Mouse (Mus musculus) forebrain, embryonic 12.5 days (tissue): ENCODE results near the gene Pbrm1. TPM values are rescaled to one million over a fixed set of nuclear protein-coding genes. Genes with fewer than 3 reads are reported as not detected.

Source experiments
- ATAC-seq: fragments of 200-750 bp; cut with Nextera tagmentation; 2 replicates; pipeline ENCODE4 v1.8.0; 2017; ENCODE audit warnings: moderate TSS enrichment; ENCODE audit not compliant: low FRiP score
- H3K27ac ChIP-seq: fragments of 300-500 bp; sonication (generic); 2 replicates; pipeline ENCODE4 v1.5.1; 2016; ENCODE audit warnings: mild to moderate bottlenecking
- H3K27me3 ChIP-seq: fragments of 300-500 bp; sonication (generic); 2 replicates; pipeline ENCODE4 v1.6.1; 2016; ENCODE audit warnings: mild to moderate bottlenecking
- H3K36me3 ChIP-seq: fragments of 300-500 bp; sonication (generic); replicated peaks from 2 replicates; pipeline ENCODE4 v1.6.1; 2016; ENCODE audit warnings: mild to moderate bottlenecking
- H3K4me1 ChIP-seq: fragments of 300-500 bp; sonication (generic); 2 replicates; pipeline ENCODE4 v1.6.1; 2016
- H3K4me2 ChIP-seq: fragments of 300-500 bp; sonication (generic); 2 replicates; pipeline ENCODE4 v1.6.1; 2016; ENCODE audit warnings: mild to moderate bottlenecking, moderate library complexity
- H3K4me3 ChIP-seq: fragments of 300-500 bp; sonication (generic); replicated peaks from 2 replicates; pipeline ENCODE4 v1.5.1; 2016; ENCODE audit warnings: mild to moderate bottlenecking
- H3K9ac ChIP-seq: fragments of 300-500 bp; sonication (generic); 2 replicates; pipeline ENCODE4 v1.6.1; 2016; ENCODE audit warnings: mild to moderate bottlenecking
- H3K9me3 ChIP-seq: fragments of 300-500 bp; sonication (generic); 2 replicates; pipeline ENCODE4 v1.6.1; 2016
- WGBS: fragments of 180-500 bp; shearing (Covaris S2); methylation state at CpG from one replicate; pipeline ENCODE4 v1.1.7; 2016; 5-methylcytosine and 5-hydroxymethylcytosine counted together
- polyA plus RNA-seq: library from polyadenylated mRNA; unstranded; fragments of >200 nt; fragmentation: Nextera tagmentation; extraction: Ambion mirVana; gene quantifications from 2 replicates; pipeline ENCODE4 v1.2.1, GENCODE M21; 2016

The Pbrm1 gene
- polyA plus RNA-seq, 1 experiment from 2014 or later: 189 TPM

DNA sequence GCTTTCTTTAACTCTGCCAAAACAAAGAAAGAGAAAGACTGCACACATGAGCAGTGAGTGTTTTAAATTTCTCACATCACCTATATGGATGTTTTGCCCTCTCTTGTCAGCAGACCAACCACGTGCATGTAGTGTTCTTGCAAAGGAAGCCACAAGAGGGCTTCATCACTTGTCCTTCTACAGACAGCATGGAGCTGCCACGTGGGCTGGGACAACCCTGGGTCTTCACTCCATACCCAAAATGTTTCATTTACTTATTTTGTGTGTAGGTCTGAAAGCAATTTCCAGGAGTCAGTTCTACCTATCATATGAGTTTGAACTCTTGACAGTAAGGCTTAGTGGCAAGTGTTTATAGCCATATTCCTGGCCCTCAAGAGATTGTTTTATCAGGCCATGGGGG is 1.1 kb upstream of the Pbrm1 start:
- Histone ChIP-seq H3K4me1 (peaks cover 38% of the 10 kb centered on the region), H3K9me3 (no peaks in the 10 kb centered on the region), H3K4me2 (peak overlapping the region; percentile 76), H3K27me3 (no peaks in the 10 kb centered on the region), H3K9ac (peak overlapping the region; percentile 87), H3K27ac (no peak overlapping the region), H3K36me3 (peaks cover 57% of the 10 kb centered on the region), H3K4me3 (peak overlapping the region; percentile 75)
- no peak for ATAC-seq
- WGBS: 4% methylated on average over 2 of the region's 2 CpGs

DNA sequence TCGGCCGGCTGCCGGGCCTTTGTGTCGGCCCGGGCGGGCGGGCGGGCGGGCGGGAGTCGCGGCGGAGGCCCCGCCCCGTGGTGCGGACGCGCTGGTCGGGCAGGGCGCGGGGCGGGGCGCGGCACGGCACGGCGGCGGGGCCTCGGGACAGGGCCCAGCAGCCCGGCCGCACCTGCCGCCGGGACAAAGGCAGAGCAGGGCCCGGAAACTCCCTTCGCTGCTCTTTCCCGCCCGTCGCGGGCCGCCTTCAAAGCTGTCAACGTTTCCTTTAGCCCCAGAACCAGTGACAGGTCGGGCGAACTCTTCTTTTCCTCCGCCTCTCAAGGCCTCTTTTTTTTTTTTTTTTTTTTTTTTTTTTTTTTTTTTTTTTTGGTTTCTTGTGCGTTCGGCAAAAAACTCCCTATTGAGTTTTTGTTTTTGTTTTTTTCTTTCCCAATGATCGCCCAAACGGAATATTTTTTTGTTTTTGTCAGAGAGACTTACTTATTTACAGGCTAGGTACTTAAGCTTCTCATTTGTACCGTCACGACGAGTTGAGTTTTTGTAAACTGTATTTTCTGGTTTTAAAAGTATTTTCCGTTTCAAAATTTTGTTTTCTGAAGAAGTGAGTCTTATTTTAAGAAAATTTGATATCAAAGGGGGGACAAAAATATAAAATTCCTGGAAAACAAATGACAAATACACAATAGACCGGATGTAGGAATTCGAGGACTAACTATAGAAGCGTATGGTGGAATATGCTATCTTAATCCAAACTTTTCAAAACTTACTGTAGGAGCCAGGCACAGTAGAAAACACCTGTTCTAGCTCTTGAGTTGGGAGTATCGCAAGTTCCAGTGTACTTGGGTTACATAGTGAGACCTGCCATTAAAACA is 630 bp downstream of the Pbrm1 start:
- Histone ChIP-seq H3K9me3 (no peaks in the 10 kb centered on the region), H3K4me2 (peak overlapping the region; percentile 68), H3K27ac (peak overlapping the region; percentile 99), H3K4me3 (peak overlapping the region; percentile 75), H3K27me3 (no peaks in the 10 kb centered on the region), H3K9ac (peak overlapping the region; percentile 87), H3K4me1 (peaks cover 40% of the 10 kb centered on the region), H3K36me3 (peaks cover 54% of the 10 kb centered on the region)
- ATAC-seq: peak; percentile 95
- WGBS: 4% methylated on average over 43 of the region's 56 CpGs

DNA sequence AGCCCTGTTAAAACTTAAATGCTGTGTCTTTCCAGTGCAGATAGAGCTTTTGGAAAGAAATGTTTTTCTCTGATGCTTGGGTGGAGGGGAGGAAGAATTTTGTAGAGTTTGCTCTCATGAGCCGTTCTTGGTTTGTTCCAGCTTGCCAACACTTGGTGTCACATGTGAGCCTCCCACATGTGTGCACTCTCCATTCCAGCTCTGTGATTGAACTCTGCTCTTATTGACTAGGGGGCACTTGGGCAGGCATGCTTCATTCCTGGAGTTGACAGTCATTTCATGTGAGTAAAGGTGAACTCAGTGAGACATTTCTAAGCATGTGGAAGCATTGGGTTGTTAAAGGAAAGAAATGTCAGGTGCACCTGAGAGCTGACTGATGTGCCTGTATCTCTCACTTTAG is 3.6 kb downstream of the Pbrm1 start:
- no peaks in the 10 kb centered on the region for H3K9me3 ChIP-seq
- no peak for ATAC-seq
- no peak overlapping the region for H3K9ac ChIP-seq
- H3K27me3 ChIP-seq: no peaks in the 10 kb centered on the region
- no peak overlapping the region for H3K27ac ChIP-seq
- WGBS: 58% methylated on average over 1 of the region's 1 CpGs
- H3K4me2 ChIP-seq: no peak overlapping the region
- no peak overlapping the region for H3K4me3 ChIP-seq
- H3K4me1 ChIP-seq: peaks cover 33% of the 10 kb centered on the region
- peaks cover 54% of the 10 kb centered on the region for H3K36me3 ChIP-seq

GRCm38 (mm10) chr14:31025785-31026184 is 6.8 kb downstream of the Pbrm1 start:
- no peak overlapping the region for H3K4me3 ChIP-seq
- no peak overlapping the region for H3K4me2 ChIP-seq
- no peaks in the 10 kb centered on the region for H3K27me3 ChIP-seq
- 80% methylated on average over 3 of the region's 3 CpGs for WGBS
- no peak for ATAC-seq
- peaks cover 14% of the 10 kb centered on the region for H3K4me1 ChIP-seq
- no peak overlapping the region for H3K9ac ChIP-seq
- H3K27ac ChIP-seq: no peak overlapping the region
- no peaks in the 10 kb centered on the region for H3K9me3 ChIP-seq
- peaks cover 78% of the 10 kb centered on the region for H3K36me3 ChIP-seq

DNA sequence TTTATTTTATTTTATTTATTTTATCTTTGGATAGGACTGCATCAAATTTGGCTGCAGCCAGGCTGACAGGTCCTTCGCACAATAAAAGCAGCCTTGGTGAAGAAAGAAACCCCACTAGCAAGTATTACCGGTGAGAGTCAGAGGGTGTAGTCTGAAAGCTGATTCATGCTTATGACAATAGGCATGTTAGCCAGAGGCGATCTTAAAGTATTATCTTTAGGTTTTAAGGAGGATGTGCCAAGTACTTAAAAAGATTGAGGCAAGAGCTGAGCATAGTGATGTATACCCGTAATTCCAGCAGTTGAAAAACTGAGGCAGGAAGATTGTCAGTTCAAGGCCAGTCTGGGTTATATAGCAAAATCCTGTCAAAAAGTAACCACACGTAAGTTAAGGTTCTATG is 26.4 kb downstream of the Pbrm1 start:
- 93% methylated on average over 5 of the region's 5 CpGs for WGBS
- H3K36me3 ChIP-seq: peaks cover 69% of the 10 kb centered on the region

GRCm38 (mm10) chr14:31045817-31046216 is 26.9 kb downstream of the Pbrm1 start:
- no peak overlapping the region for H3K9ac ChIP-seq
- ATAC-seq: no peak
- no peaks in the 10 kb centered on the region for H3K4me1 ChIP-seq
- H3K9me3 ChIP-seq: no peaks in the 10 kb centered on the region
- H3K27me3 ChIP-seq: no peaks in the 10 kb centered on the region
- H3K4me2 ChIP-seq: no peak overlapping the region
- 100% methylated on average over 1 of the region's 1 CpGs for WGBS
- H3K27ac ChIP-seq: no peak overlapping the region
- peaks cover 71% of the 10 kb centered on the region for H3K36me3 ChIP-seq
- no peak overlapping the region for H3K4me3 ChIP-seq

More for the DNA sequence above, 26.4 kb downstream of the Pbrm1 start:
- H3K9ac ChIP-seq: no peak overlapping the region
- H3K4me2 ChIP-seq: no peak overlapping the region
- H3K9me3 ChIP-seq: no peaks in the 10 kb centered on the region
- H3K27me3 ChIP-seq: no peaks in the 10 kb centered on the region
- no peaks in the 10 kb centered on the region for H3K4me1 ChIP-seq
- no peak overlapping the region for H3K27ac ChIP-seq
- ATAC-seq: no peak
- H3K4me3 ChIP-seq: no peak overlapping the region

GRCm38 (mm10) chr14:31062277-31062676 is 43.3 kb downstream of the Pbrm1 start:
- no peaks in the 10 kb centered on the region for H3K4me1 ChIP-seq

DNA sequence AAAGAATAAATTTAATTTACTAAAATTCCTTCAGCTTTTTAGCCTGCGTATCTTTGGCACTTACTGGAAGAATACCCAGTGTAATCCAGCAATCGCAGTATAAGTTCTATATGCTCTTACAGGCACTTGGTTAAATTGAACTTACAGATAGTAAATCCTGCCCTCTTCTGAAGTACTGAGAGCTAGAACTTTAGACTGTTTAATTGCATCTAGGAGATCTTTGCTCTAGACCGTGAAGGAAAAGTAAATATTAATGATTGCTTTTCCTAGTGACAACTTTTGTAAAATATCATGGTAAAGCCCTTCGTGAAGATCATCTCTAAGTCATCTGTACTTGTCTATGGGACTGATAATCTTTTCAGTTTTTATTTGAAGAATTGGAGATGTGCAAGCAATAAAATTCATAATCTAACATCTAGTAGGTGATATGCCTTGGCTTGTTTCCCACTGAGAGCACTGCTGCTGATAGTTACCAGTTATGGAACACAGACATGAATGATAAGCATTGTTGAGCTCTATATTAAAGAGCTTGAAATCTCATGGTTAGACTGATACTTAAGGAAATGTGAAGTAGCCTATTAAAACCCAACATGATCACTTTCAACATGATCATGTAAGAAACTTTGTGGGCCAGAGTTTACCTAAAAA is 50.3 kb downstream of the Pbrm1 start:
- 96% methylated on average over 4 of the region's 4 CpGs for WGBS

More at GRCm38 (mm10) chr14:31062277-31062676, 43.3 kb downstream of the Pbrm1 start:
- no peaks in the 10 kb centered on the region for H3K9me3 ChIP-seq
- no peak for ATAC-seq
- H3K36me3 ChIP-seq: peaks cover 71% of the 10 kb centered on the region
- no peak overlapping the region for H3K4me2 ChIP-seq
- no peaks in the 10 kb centered on the region for H3K27me3 ChIP-seq
- WGBS: 71% methylated on average over 1 of the region's 1 CpGs
- no peak overlapping the region for H3K9ac ChIP-seq
- no peak overlapping the region for H3K27ac ChIP-seq
- no peak overlapping the region for H3K4me3 ChIP-seq

GRCm38 (mm10) chr14:31078597-31079208 is 59.8 kb downstream of the Pbrm1 start:
- no peak overlapping the region for H3K9ac ChIP-seq
- H3K9me3 ChIP-seq: no peaks in the 10 kb centered on the region
- peaks cover 74% of the 10 kb centered on the region for H3K36me3 ChIP-seq
- no peaks in the 10 kb centered on the region for H3K27me3 ChIP-seq
- H3K27ac ChIP-seq: no peak overlapping the region
- no peak for ATAC-seq
- no peaks in the 10 kb centered on the region for H3K4me1 ChIP-seq
- 93% methylated on average over 3 of the region's 3 CpGs for WGBS
- H3K4me2 ChIP-seq: no peak overlapping the region
- H3K4me3 ChIP-seq: no peak overlapping the region

More for the DNA sequence above, 50.3 kb downstream of the Pbrm1 start:
- Histone ChIP-seq H3K4me1 (no peaks in the 10 kb centered on the region), H3K36me3 (peaks cover 69% of the 10 kb centered on the region), H3K9me3 (no peaks in the 10 kb centered on the region), H3K9ac (no peak overlapping the region), H3K4me3 (no peak overlapping the region), H3K27ac (no peak overlapping the region), H3K4me2 (no peak overlapping the region), H3K27me3 (no peaks in the 10 kb centered on the region)
- ATAC-seq: no peak

- WGBS: 96% methylated on average over 3 of the region's 3 CpGs
- peaks cover 67% of the 10 kb centered on the region for H3K36me3 ChIP-seq
These were observed 60.5 kb downstream of the Pbrm1 start for GRCm38 (mm10) chr14:31079313-31080028.

GRCm38 (mm10) chr14:31081147-31081546 is 62.2 kb downstream of the Pbrm1 start:
- no peak for ATAC-seq
- H3K36me3 ChIP-seq: peaks cover 65% of the 10 kb centered on the region

More at GRCm38 (mm10) chr14:31079313-31080028, 60.5 kb downstream of the Pbrm1 start:
- Histone ChIP-seq H3K4me3 (no peak overlapping the region), H3K27ac (no peak overlapping the region), H3K4me2 (no peak overlapping the region), H3K27me3 (no peaks in the 10 kb centered on the region), H3K9me3 (no peaks in the 10 kb centered on the region), H3K9ac (no peak overlapping the region), H3K4me1 (no peaks in the 10 kb centered on the region)
- ATAC-seq: no peak

GRCm38 (mm10) chr14:31087433-31087832 is 68.5 kb downstream of the Pbrm1 start:
- no peak overlapping the region for H3K27ac ChIP-seq
- H3K4me3 ChIP-seq: no peak overlapping the region
- ATAC-seq: no peak
- H3K27me3 ChIP-seq: no peaks in the 10 kb centered on the region
- 86% methylated on average over 6 of the region's 6 CpGs for WGBS
- no peak overlapping the region for H3K4me2 ChIP-seq
- no peaks in the 10 kb centered on the region for H3K9me3 ChIP-seq
- H3K36me3 ChIP-seq: peaks cover 80% of the 10 kb centered on the region
- H3K9ac ChIP-seq: no peak overlapping the region
- no peaks in the 10 kb centered on the region for H3K4me1 ChIP-seq

More at GRCm38 (mm10) chr14:31081147-31081546, 62.2 kb downstream of the Pbrm1 start:
- Histone ChIP-seq H3K27ac (no peak overlapping the region), H3K4me2 (no peak overlapping the region), H3K4me1 (no peaks in the 10 kb centered on the region), H3K9me3 (no peaks in the 10 kb centered on the region), H3K4me3 (no peak overlapping the region), H3K9ac (no peak overlapping the region), H3K27me3 (no peaks in the 10 kb centered on the region)
